Mouse (Mus musculus) 3T3-L1 (cell line): Measurements from ENCODE around the gene Polq.

Experiments used
- DNase-seq: peaks from one replicate; pipeline ENCODE4 v3.0.0-alpha.2; 2015; ENCODE audit warnings: low read depth, low spot score

Polq gene

DNA sequence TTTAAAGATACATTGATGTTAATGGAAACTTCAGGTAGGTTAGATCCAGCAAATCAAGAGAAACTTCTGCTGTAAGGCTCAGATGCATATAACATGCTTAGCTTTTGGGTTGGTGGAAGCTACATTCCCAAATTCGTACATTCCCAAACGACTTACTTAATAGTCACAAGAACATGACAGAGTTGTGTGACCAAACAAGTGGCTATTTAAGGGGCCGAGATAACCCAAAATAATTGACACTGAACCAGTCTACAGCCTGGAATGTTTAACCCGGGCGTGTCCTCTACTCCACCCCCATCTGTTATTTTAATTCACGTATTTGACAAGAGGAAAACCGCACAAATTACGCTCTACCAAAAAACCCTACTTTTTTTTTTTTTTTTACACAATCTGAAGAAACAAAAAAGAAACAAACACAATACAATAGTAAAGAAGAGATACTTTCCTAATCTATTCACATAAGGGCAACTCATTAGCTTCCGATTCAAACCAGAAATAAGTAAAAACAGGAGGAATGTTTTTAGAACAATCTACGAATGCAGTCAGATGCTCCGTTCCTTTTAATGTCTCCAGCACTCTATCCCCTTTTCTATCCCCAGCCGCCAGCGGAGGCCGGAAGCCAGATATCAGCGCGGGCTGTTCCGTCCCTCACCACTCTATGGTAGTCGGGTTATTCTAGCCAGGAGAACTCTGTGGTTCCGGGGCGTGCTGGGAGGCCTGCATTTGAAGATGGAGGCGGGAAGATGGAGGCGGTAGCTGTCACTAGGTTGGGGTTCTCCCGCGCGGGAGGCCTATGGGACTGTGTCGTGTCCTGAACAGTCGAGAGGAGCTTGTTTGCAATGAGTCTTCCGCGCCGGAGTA lies at the start of gene Polq:
Gene Polq, plus strand, starts transcription at position 726 of the 861 bp plus-strand sequence.
- DNase-seq: peak; percentile 98

DNA sequence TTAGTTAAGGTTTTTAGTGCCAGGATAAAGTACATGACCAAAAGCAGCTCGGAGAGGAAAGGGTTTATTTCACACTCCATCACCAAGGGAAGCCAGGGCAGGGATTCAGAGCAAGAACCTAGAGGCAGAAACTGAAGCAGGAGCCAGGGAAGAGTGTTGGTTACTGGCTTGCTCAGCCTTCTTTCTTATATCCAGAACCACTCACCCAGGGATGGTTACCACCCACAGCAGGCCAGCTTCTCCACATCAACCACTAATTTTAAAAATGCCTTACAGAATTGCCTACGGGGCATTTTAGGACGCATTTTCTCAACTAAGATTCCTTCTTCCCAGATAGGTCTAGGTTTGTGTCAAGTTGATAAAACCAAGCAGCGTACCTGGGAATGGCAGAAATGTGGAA lies 48.2 kb upstream of the Polq start:
- no peak for DNase-seq

GRCm38 (mm10) chr16:36979127-36979526 lies 32.5 kb upstream of the Polq start:
- DNase-seq: no peak

DNA sequence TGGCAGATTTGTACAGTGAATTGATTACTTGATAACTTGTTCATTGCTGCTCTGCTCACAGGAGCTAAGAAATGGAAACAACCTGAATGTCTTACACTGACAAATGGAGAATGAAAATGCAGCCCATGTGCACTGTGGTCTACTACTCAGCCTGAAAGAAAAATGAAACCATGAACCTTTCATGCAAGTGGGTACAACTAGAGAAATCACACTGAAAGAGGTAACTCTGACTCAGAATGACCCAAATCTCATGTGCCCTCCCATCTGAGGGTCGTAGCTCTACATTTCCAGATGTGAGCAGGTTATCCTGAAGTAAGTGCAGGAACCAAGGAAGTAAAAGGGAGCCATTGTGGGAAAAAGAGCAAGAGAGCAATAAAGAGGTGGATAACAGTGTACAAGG lies 27.8 kb upstream of the Polq start:
- DNase-seq: no peak

DNA sequence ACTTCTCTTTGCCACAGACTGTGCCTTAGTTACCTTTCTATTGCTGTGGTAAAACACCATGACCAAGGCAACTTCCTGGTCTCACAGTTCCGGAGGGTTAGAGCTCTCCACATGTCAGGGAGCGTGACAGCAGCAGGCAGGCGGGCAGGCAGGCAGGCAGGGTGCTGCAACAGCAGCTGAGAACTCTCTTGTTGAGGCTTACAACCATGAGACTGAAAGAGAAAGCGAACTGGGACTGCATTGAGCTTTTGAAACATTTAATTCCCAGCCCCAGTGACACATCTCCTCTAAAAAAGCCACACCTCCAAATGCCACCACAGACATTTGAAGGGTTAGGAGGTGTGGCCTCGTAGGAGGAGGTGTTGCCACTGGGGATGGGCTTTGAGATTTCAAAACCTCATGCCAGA lies 25.9 kb upstream of the Polq start:
- peak; percentile 16 for DNase-seq

GRCm38 (mm10) chr16:36987399-36987798 lies 24.2 kb upstream of the Polq start:
- DNase-seq: no peak

DNA sequence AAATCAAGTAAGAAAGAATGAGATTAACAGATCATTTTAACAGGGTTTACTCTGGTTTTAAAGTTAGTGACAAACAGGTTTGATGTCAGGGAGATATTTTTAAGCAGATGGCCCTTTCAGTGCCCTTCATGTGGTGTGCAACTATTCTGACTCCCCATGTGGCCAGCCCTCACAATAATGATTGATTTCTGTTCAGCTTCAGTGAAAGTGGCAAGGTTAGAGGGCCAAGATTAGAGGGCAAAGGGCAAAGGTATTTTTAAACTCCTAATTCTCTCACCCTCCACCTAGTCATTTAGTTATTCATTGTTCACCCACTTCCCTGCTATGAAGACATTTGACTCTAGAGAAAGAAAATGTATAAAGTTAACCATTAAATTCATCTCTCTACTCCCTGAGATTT lies 23.5 kb upstream of the Polq start:
- DNase-seq: no peak

DNA sequence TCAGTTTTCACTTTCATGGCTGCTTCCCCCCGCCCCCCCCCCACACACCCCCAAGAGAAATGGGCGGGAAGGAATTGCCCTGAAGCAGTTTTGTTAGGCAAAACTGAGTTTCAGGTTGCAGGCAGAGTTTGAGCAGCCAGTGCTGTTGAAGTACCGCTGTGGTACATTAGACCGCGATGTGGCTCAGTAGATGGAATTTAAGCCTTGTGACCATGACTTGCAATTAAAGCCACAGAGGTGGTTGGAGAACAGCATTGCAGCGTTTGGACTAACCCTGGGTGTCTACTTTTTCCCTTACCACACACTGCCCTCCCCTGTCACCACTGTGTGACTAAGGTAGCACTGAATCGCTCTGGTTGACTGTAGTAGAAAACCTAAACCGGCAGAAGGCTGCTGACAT lies 22.1 kb upstream of the Polq start:
- DNase-seq: peak; percentile 21

- no peak for DNase-seq
Observed at GRCm38 (mm10) chr16:36989999-36990625, 21.5 kb upstream of the Polq start, which contains the start of gene Fbxo40. Gene Fbxo40, minus strand, starts transcription at chr16:36990467.

DNA sequence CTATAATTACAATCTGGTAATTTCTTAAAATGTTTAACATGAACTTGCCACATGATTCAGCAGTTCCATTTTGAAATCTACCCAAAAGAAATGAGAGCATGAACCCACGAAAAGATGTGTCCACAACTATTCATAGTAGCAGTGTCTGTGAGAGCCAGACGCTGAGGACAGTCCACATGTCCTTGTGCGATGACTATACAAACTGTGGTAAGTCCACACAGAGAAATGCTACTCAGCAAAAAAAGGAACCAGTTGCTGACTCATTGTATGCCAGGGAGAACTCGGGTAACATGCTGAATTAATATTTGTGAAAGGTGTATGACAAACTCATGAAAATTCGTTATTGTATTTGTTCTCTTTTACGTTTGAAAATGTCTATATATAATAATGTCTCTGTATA lies 13.9 kb upstream of the Polq start:
- DNase-seq: peak; percentile 27

DNA sequence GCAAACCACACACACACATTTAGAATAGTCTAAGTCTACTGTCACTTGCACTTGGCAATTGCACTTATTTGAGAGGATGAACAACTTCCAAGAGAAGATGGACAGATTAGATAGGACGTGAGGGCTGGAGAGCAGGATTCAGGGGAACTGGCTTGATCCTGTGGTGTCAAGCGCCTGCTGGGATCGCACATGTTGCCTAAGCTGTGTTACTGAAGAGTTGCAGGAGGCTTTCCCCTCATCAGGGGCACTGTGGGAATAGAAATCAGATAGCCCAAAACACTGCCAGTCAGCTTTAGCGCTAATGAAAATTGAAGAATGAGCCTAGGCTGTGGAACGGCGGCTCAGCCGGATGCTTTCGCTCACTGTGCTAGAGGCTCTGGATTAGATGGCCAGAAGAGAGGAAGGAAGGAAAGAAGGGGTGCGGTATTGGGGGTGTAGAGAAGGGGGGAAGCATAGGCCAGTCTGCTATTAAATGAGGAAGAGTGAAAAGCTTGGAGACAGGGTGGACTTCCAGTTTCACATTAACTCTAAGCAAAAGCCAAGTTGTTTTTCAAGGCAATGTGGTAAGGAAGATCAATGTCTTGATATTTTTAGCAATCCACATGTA lies 12.1 kb upstream of the Polq start:
- no peak for DNase-seq

DNA sequence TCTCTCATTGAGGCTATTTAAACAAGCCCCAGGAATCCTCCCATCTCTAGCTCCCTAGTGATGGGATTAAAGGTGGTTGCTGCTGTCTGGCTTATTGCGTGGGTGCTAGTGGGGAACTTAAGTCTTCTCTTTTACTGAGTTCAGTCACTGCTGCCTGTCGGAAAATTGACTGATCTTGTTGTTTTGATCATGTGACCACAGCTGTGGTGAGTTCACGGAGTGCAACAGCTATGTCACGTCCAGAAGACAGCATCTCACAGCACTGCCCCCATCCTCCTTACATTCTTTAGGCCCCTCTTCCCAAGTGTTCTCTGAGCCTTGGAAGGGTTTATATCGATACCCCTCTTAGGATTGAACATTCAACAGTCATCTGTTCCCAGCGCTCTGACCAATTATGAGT lies 2.3 kb upstream of the Polq start:
- DNase-seq: no peak

DNA sequence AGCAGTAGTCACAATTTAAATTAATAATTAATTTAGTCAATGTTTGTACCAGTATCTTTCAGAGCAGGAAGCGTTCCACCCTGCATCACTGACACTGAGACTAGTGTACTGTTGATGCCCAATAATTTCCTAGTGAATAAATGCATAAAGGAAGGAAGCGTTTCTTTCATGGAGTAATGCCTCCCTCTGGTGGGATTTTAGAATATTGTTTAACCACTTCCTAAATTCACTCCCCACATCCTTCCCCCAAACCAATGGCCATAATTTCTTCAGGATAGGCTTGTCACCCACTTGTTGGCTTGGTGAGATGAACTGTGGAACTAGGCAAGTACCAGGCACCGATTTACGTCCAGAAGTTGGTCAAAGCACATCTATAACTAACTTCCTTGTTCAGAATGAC lies 1.2 kb upstream of the Polq start:
- peak; percentile 92 for DNase-seq

DNA sequence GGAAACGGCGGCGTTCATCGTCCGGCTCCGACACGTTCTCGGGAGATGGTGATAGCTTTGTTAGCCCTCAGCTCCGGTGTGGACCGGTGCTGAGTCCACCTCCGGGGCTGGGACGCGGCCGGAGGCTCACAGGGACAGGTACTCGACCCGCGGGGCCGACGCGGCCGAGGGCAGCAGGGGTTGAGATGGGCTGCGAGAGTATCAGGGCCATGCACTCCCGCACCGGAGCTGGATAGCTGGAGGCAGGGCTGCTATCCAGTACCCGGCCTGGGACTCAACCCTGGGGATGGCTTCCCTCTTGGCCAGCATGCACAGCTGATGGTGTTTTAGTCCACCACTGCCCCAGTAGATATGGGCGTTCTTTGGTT lies 320 bp downstream of the Polq start:
- DNase-seq: peak; percentile 33

- DNase-seq: no peak
Observed at GRCm38 (mm10) chr16:37012336-37012735, 750 bp downstream of the Polq start.

DNA sequence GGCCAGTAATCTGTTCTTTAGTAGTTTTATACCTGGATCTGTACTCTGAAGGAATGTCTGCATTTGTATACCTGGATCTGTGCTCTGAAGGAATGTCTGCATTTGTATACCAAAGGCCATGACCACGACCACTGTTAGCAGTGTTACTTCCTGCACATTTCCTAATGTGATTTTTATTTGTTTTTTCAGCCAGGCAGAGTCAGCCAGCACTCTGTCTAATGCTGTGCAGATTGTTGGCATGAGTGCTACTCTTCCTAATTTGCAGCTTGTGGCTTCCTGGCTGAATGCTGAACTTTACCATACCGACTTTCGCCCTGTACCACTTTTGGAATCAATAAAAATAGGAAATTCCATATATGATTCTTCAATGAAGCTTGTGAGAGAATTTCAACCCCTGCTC lies 16.0 kb downstream of the Polq start:
- DNase-seq: no peak

- no peak for DNase-seq
Observed at GRCm38 (mm10) chr16:37031996-37032395, 20.4 kb downstream of the Polq start.

GRCm38 (mm10) chr16:37034751-37035150 lies 23.2 kb downstream of the Polq start:
- DNase-seq: no peak

- DNase-seq: no peak
Observed at GRCm38 (mm10) chr16:37059631-37060030, 48.0 kb downstream of the Polq start.

DNA sequence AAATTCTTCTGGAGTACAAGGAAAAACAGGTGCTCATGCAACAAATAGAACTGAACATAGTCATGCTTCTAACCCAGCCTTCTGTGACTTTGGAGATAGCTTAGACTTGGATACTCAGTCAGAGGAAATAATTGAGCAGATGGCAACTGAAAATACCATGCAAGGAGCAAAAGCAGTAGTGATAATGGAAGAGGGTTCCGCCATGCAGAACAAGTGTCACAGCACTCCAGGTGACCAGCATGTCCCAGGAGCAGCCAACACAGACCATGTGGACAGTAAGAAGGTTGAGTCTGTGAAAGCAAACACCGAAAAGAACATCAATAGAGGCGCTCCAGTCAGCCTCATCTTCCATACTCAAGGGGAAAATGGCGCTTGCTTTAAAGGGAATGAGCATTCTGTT lies 49.7 kb downstream of the Polq start:
- no peak for DNase-seq

- no peak for DNase-seq
Observed at GRCm38 (mm10) chr16:37072354-37072753, 60.8 kb downstream of the Polq start.

DNA sequence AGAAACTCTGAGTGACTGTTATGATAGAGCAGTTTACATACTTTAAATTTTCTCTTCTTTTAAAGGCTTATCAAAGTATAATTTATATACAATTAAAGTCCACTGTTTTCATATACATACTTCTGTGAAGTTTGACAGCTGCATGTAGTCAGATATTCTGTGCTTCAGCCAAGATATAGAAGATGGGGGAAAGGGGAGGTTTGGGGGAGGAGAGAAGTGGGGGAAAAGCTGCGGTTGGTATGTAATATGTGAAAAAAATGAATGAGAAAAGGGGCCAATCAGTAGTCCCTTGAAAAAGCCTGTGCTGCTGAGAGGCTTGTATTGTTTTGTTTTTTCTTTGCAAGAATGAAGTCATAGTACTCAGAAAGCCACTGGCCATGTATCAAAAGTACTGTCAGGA lies 78.1 kb downstream of the Polq start:
- DNase-seq: no peak
